Mouse (Mus musculus) brown adipose tissue, adult 24 weeks (tissue): ENCODE data around the gene Itpr1. TPM values are rescaled to one million over a fixed set of nuclear protein-coding genes. Genes with fewer than 3 reads are reported as not detected.

Experiments
- H3K27ac ChIP-seq: fragments of 200-500 bp; replicated peaks from 2 replicates; pipeline ENCODE4 v1.5.1; 2012; ENCODE audit warnings: low read depth, mild to moderate bottlenecking, low read length
- H3K4me1 ChIP-seq: fragments of 200-500 bp; 2 replicates; pipeline ENCODE4 v1.6.1; 2012; ENCODE audit warnings: low read length, mixed read lengths; ENCODE audit not compliant: control insufficient read depth, insufficient read depth, insufficient read length
- H3K4me3 ChIP-seq: fragments of 200-500 bp; 2 replicates; pipeline ENCODE4 v1.5.1; 2012; ENCODE audit warnings: low read depth, mild to moderate bottlenecking, low read length, moderate library complexity; ENCODE audit not compliant: insufficient read depth
- polyA plus RNA-seq: library from polyadenylated mRNA; stranded (reverse); fragments of >200 nt; gene quantifications from 2 replicates; pipeline ENCODE4 v1.2.4, GENCODE M21; 2012; ENCODE audit not compliant: missing spikeins, insufficient read depth, insufficient read length

Itpr1 gene
- polyA plus RNA-seq, 1 experiment: 42.5 TPM

GRCm38 (mm10) chr6:108523956-108524616 is 311.2 kb downstream of the Itpr1 start:
- Histone ChIP-seq H3K4me1 (0 out of 2 replicates have a peak, but pooled peaks cover 2% of the 10 kb centered on the region), H3K4me3 (no peak overlapping the region), H3K27ac (no peak overlapping the region)

DNA sequence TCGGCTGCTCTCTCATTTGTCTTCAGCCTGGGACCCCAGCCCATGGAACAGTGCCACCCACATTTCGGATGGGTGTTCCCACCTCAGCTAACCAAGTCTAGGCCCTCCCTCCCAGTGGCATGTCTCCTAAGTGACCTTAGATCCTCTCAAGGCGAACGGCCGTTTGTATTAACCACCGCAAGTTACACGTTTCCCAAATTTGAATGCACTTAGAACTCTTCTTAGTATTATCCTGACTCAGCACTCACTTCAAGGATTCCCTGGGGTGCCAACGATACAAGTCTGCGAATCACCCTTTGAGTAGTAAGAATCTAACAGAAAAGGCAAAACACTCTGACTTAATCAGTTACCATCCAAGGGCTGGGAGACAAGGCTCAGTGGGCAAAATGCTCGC is 311.7 kb downstream of the Itpr1 start:
- H3K4me3 ChIP-seq: no peak overlapping the region
- H3K27ac ChIP-seq: no peak overlapping the region
- no peaks in the 10 kb centered on the region for H3K4me1 ChIP-seq

GRCm38 (mm10) chr6:108527560-108527959 is 314.7 kb downstream of the Itpr1 start:
- Histone ChIP-seq H3K4me1 (peaks cover 7% of the 10 kb centered on the region), H3K4me3 (no peak overlapping the region), H3K27ac (no peak overlapping the region)

DNA sequence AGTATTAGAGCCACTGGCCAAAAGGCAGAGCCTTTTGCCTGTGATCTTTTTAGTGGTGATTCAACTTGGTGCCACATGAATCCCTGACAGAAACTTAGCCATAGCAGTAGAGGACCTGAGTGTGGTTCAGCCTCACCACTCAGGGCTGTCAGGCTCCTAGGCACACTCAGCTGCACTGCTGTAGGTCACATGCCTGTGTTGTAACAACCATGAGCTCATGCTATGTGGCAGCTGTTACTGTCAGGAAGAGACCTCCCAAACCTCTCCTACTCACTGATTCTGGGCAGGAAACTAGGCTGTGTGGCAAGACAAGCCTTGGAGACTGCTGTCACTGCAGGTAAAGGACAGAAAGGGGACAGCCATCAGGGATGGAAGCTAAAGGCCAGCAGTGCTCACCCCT is 315.1 kb downstream of the Itpr1 start:
- H3K4me1 ChIP-seq: peaks cover 10% of the 10 kb centered on the region
- H3K27ac ChIP-seq: no peak overlapping the region
- H3K4me3 ChIP-seq: no peak overlapping the region

DNA sequence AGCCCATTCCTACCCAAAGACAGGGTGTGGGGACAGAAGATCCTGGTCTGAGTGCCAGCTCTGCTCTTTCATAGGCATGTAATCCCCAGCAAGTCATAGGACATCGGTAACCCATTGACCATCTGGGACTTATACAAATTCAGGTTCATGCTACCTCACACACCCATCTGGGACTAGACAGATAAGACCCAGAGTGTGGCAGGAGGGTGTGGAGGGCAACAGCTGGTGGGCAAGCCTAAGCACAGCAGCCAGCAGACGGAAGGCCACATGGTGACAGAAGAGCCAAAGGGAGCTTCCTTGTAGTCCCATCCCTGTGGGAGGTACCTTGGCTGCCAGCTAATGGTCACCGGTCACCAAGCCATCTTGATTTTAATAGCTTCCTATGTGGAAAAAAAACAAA is 316.3 kb downstream of the Itpr1 start:
- no peak overlapping the region for H3K4me3 ChIP-seq
- peaks cover 13% of the 10 kb centered on the region for H3K4me1 ChIP-seq
- no peak overlapping the region for H3K27ac ChIP-seq

DNA sequence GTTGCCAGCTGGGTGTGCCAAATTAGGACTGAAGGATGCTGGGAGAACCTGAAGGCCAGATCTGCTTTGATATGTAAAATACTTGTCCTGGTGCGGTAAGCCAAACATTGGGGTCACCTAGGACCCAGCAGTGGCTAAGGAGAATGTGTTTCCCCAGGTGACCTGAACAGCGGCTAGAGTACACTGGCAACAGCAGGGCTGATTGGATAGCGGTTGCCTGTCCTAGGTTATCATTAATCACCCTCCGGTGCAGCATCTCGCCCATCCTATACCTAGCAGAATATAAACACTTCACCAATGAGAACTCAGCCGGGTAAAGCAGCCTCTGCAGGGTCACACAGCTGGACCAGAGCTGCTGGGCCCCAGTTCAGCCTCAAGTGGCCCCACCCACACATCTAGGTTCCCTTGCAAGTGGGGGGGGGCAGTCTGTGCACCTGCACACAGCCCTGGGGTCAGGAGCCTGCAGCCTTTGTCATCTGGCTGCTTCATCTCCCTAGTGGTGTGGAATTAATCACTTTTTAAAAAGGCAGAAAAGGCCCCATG is 318.0 kb downstream of the Itpr1 start:
- Histone ChIP-seq H3K27ac (no peak overlapping the region), H3K4me3 (no peak overlapping the region), H3K4me1 (peaks cover 13% of the 10 kb centered on the region)

GRCm38 (mm10) chr6:108531324-108532311 is 318.7 kb downstream of the Itpr1 start:
- Histone ChIP-seq H3K4me1 (peaks cover 13% of the 10 kb centered on the region), H3K27ac (no peak overlapping the region), H3K4me3 (no peak overlapping the region)

GRCm38 (mm10) chr6:108532486-108533179 is 319.7 kb downstream of the Itpr1 start:
- peaks cover 13% of the 10 kb centered on the region for H3K4me1 ChIP-seq
- H3K4me3 ChIP-seq: no peak overlapping the region
- 0 out of 2 replicates have a peak overlapping the region, but pooled peaks have one; percentile 1 for H3K27ac ChIP-seq

DNA sequence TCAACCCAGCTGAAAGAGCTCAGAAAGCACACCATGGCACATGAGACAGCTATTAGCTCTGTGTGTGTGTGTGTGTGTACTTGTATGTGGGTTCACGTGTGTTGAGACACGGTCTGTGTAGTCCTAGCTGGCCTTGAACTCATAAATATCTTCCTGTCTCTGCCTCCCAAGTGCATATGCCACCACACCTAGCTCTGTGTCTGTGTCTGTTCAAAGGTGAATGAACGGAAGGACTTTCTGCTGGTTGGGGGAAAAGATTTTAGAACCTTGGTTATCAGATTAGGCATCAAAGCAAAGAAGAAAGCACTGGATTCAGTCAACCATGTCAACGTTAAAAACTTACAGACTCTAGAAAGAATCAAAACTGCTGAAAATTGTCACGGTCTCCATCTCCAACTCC is 321.2 kb downstream of the Itpr1 start:
- no peak overlapping the region for H3K4me3 ChIP-seq
- no peak overlapping the region for H3K27ac ChIP-seq
- peaks cover 13% of the 10 kb centered on the region for H3K4me1 ChIP-seq

GRCm38 (mm10) chr6:108534596-108534995 is 321.7 kb downstream of the Itpr1 start:
- peaks cover 13% of the 10 kb centered on the region for H3K4me1 ChIP-seq
- H3K27ac ChIP-seq: no peak overlapping the region
- no peak overlapping the region for H3K4me3 ChIP-seq

DNA sequence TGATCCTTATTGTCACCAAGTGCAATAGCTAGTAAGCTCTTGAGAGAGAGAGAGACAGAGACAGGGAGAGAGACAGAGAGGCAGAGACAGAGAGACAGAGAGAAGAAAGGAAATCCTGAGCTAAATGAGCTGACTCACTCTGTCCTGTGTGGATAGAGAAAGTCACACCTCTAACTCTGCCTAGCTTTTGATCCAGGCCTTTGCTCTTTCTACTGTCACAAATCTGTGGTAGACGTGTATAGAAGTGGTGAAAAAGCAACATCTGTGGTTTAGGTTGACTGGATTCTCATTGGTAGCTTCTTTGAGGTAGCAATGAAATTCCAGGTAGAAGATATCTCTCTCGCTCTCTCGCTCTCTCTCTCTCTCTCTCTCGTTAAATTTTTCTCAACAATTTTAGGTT is 322.4 kb downstream of the Itpr1 start:
- Histone ChIP-seq H3K4me3 (no peak overlapping the region), H3K27ac (no peak overlapping the region), H3K4me1 (peaks cover 13% of the 10 kb centered on the region)

- H3K4me1 ChIP-seq: peaks cover 13% of the 10 kb centered on the region; the same call in 1 of the 2 replicates
- H3K27ac ChIP-seq: no peak overlapping the region
- H3K4me3 ChIP-seq: no peak overlapping the region
These were observed 323.8 kb downstream of the Itpr1 start for GRCm38 (mm10) chr6:108536546-108537317.

DNA sequence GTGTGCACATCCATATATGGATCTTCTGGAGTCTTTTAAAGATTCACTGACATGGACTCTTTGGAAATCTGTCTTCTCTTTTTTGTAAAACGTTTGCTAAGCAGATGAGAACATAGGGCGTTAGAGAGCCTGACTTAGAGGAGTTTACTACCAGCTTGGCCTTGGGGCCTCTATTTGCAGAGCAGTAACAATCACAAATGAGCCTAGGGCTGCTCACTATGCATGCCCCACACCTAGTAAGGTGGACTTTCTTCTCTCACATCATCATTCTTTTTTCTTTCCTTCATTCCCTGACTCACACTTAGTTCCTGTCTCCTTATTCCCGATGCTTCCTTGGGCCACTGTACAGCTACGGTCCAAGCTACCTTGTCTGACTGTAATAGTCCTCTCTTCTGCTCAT is 325.5 kb downstream of the Itpr1 start:
- no peak overlapping the region for H3K27ac ChIP-seq
- 0 out of 2 replicates have a peak, but pooled peaks cover 3% of the 10 kb centered on the region for H3K4me1 ChIP-seq
- H3K4me3 ChIP-seq: no peak overlapping the region

DNA sequence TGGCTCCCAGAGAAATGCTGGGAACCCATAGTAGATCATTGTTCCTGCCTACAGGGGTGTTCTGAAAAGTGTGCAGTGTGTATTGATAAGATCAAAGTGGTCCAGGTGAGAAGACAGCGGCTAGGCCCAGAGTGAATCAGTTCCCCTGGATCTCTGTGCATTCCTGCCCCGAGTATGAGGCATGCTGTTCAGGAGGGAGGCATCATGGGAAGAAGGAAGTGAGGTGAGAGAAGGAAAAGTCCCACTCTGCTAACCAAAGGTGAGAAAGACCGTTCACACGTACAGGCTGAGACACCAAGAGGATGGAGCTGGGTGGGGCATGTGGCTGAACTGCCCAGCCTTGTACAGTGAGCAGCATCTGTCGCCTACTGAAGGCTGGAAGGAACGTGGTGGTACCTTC is 327.5 kb downstream of the Itpr1 start:
- no peak overlapping the region for H3K27ac ChIP-seq
- no peak overlapping the region for H3K4me3 ChIP-seq
- H3K4me1 ChIP-seq: no peaks in the 10 kb centered on the region
